Mouse (Mus musculus) R1 (cell line): ENCODE measurements around the gene Olfr16.

ENCODE experiments used
- DNase-seq: peaks from one replicate; pipeline ENCODE4 v3.0.0-alpha.2; 2018; ENCODE audit warnings: low read depth, low spot score

Olfr16 gene

DNA sequence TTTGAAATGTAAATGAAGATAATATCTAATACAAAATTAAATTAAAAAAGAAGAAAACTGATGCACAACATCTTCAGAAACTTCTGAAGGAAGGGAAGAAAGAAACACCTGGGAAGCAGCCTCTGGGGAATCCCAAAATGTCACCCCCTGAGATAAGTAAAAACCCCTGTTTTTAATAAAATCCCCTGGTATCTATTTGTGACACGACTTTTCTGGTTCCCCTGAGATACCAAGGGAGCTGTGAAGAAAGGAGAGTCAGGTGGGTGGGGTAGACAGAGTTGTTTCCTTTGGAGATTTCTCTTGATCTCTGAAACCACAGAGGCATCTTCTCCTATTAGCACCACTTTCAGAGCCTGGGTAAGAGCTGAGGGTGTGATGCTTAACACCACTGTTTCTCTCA lies at the start of gene Olfr16:
Gene Olfr16 (plus strand): TSS at position 250 of the 400 bp plus-strand sequence.
- no peak for DNase-seq

DNA sequence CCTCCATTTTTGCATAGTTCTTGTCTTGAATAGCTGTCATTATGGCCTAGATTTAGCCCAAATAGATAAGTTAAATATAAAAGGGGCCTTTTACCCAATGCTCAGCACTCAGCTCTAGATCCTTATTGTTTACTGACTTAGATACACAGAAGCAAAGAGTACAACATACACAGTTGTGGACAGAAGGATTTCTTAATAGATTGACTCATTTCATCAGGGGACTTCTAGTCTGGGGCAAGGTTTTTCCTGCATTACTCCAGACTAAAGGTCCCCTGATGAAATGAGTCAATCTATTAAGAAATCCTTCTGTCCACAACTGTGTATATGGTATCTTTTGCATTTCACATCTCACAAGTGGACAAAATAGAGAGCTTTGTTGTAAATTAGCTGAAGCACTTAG lies 46.9 kb upstream of the Olfr16 start:
- no peak for DNase-seq

- DNase-seq = no peak
Measured at GRCm38 (mm10) chr1:172917115-172917514, 33.1 kb upstream of the Olfr16 start.

- DNase-seq = no peak
Measured at GRCm38 (mm10) chr1:172918450-172918849, 31.8 kb upstream of the Olfr16 start.

GRCm38 (mm10) chr1:172932197-172932596 lies 18.0 kb upstream of the Olfr16 start:
- DNase-seq = no peak

- DNase-seq = no peak
Measured at GRCm38 (mm10) chr1:172951171-172951720, 1.0 kb downstream of the Olfr16 start.

GRCm38 (mm10) chr1:172955376-172955775 lies 5.2 kb downstream of the Olfr16 start:
- DNase-seq = no peak

DNA sequence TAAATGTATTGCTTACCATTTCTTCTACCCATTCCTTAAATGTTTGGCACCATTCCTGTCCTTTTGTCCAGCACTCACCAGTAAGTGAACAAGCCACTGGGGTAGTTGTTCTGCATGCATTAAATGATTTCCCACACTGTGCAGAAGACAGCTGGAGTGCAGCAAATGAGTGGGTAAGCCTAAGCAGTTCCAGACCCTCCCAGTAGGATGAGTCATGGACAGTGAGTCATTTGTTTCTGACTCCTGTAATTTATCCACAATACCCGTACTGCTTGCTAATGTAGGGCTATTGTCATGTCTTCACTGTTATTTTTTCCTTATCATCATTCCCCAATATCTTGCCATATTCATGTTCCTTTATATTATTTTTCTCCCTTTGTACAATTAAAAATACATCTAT lies 10.2 kb downstream of the Olfr16 start:
- no peak for DNase-seq

DNA sequence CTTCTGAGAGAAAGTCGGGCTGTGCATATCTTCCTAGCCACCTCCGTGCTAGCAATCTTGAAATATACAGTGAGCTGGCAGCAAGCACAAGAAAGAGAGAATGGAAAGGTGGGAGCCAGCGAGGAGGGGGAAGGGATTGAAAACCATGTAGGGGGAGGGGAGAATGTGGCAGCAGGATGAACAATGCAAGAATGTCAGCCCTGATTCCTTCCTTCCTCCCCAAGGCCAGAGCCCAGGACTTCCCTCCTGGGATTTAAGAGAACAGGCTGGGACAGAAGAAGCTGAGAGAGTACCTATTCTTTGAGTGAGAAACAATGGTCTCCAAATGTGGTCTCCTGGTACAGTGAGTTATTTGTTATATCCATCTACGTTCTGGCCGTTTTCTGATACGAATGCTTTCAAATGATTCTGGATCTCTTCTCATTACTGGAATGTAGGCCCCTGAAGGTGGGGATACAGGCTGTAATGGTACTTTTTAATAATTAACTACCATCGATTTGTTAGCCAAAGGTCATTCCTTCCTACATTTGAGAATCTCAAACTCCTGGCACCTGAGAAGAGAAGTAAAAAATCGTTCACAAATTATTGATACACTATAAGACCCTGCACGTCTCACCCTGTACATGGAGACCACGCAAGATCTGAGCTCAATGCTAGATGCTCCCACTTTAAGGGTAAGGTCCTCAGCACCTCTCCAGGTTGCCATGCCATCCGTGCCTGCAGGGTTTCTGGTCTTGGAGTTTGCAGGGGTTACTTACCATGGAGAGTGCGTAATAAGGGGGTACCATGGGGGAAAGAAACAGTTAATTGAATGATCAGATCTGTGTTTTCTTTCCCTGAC lies 39.8 kb downstream of the Olfr16 start:
- DNase-seq = peak; percentile 40

- no peak for DNase-seq
Measured at GRCm38 (mm10) chr1:172990635-172991009, 40.4 kb downstream of the Olfr16 start.
